Mouse (Mus musculus) midbrain, embryonic 10.5 days (tissue): ENCODE measurements around the gene Adamts13. TPM values are rescaled to one million over a fixed set of nuclear protein-coding genes. Genes with fewer than 3 reads are reported as not detected.

Experiments used
- DNase-seq: peaks from one replicate; pipeline ENCODE4 v3.0.0-alpha.2; 2017; ENCODE audit warnings: low spot score
- H3K27ac ChIP-seq: fragments of 300-500 bp; sonication (generic); replicated peaks from 2 replicates; pipeline ENCODE4 v1.5.1; 2016; ENCODE audit warnings: mild to moderate bottlenecking
- H3K27me3 ChIP-seq: fragments of 300-500 bp; sonication (generic); 2 replicates; pipeline ENCODE4 v1.6.1; 2016; ENCODE audit warnings: low read depth, mild to moderate bottlenecking; ENCODE audit not compliant: poor library complexity, severe bottlenecking
- H3K36me3 ChIP-seq: fragments of 300-500 bp; sonication (generic); 2 replicates; pipeline ENCODE4 v1.6.1; 2016; ENCODE audit warnings: mild to moderate bottlenecking, moderate library complexity
- H3K4me1 ChIP-seq: fragments of 300-500 bp; sonication (generic); 2 replicates; pipeline ENCODE4 v1.6.1; 2016
- H3K4me3 ChIP-seq: fragments of 300-500 bp; sonication (generic); 2 replicates; pipeline ENCODE4 v1.5.1; 2016; ENCODE audit warnings: mild to moderate bottlenecking, moderate library complexity
- H3K9me3 ChIP-seq: fragments of 300-500 bp; sonication (generic); replicated peaks from 2 replicates; pipeline ENCODE4 v1.6.1; 2016; ENCODE audit warnings: mild to moderate bottlenecking
- WGBS: fragments of 180-500 bp; shearing (Covaris S2); methylation state at CpG from one replicate; pipeline ENCODE4 v1.1.7; 2016; 5-methylcytosine and 5-hydroxymethylcytosine counted together
- polyA plus RNA-seq: library from polyadenylated mRNA; unstranded; fragments of >200 nt; fragmentation: Nextera tagmentation; extraction: Ambion mirVana; gene quantifications from 2 replicates; pipeline ENCODE4 v1.2.1, GENCODE M21; 2016

The Adamts13 gene
- polyA plus RNA-seq, 1 experiment from 2014 or later = not detected

DNA sequence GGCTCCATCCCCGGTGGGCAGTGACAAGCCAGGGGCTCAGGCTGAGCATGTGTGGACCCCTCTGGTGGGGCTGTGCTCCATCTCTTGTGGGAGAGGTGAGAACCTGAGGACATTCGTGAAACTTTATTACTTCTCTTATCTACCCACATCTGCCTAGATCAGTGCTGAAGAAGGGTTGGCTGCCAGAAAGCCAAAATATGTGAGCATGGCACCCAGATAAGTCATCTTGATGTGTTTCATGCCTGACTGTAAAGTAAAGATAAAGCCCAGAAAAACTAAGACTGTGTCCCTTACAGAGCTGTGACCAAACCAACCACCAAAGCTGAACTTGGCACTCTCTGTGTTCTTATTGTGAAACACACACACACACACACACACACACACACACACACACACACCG, 20.7 kb downstream of the Adamts13 start:
- H3K27ac ChIP-seq = no peak overlapping the region
- DNase-seq = no peak
- no peak overlapping the region for H3K4me3 ChIP-seq
- no peaks in the 10 kb centered on the region for H3K4me1 ChIP-seq
- 78% methylated on average over 3 of the region's 3 CpGs for WGBS
- H3K36me3 ChIP-seq = no peaks in the 10 kb centered on the region
- no peaks in the 10 kb centered on the region for H3K27me3 ChIP-seq
- H3K9me3 ChIP-seq = no peaks in the 10 kb centered on the region

DNA sequence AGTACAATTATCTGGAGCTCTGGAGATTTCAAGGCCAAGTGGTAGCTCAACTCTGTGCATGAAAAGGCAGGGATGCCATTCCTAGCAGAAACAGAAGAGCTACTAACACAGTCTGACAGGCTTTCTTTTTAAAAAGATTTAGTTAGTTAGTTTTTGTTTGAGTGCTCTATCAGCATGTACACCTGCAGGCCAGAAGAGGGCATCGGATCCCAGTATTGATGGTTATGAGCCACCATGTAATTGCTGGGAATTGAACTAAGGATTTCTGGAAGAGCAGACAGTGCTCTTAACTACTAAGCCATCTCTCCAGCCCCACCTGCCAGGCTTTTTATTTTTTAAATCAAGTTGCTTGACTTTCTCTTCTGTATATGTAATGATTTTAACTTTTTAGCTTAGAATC, 24.3 kb downstream of the Adamts13 start:
- no peak for DNase-seq
- no peaks in the 10 kb centered on the region for H3K4me1 ChIP-seq
- H3K36me3 ChIP-seq = no peaks in the 10 kb centered on the region
- WGBS = 74% methylated on average over 1 of the region's 1 CpGs
- H3K27ac ChIP-seq = no peak overlapping the region
- no peaks in the 10 kb centered on the region for H3K9me3 ChIP-seq
- H3K27me3 ChIP-seq = no peaks in the 10 kb centered on the region
- H3K4me3 ChIP-seq = no peak overlapping the region

DNA sequence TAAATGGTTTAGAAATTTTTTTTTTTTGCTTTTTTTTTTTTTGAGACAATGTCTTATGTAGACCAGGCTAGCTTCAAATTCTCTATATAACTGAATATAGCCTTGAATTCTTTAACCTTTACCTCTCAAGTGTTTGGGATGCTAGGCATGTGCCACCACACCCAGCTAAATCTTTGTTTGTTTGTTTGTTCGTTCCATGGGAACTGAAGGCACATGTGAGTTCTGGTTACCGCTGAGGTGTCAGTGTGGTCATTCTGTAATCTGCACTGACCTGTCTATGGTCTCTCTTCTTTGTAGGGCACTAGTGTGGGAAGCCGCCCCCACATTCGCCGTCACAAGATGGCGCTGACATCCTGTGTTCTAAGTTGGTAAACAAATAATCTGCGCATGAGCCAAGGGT, 24.8 kb downstream of the Adamts13 start:
- Histone ChIP-seq H3K9me3 (no peaks in the 10 kb centered on the region), H3K4me3 (no peak overlapping the region), H3K4me1 (no peaks in the 10 kb centered on the region), H3K27ac (no peak overlapping the region), H3K27me3 (no peaks in the 10 kb centered on the region), H3K36me3 (no peaks in the 10 kb centered on the region)
- WGBS = 87% methylated on average over 7 of the region's 7 CpGs
- no peak for DNase-seq

GRCm38 (mm10) chr2:27006255-27006654, 33.0 kb downstream of the Adamts13 start:
- WGBS = 77% methylated on average over 4 of the region's 4 CpGs

GRCm38 (mm10) chr2:27007701-27008100, 34.5 kb downstream of the Adamts13 start:
- H3K36me3 ChIP-seq = no peaks in the 10 kb centered on the region
- H3K4me3 ChIP-seq = no peak overlapping the region
- H3K9me3 ChIP-seq = no peaks in the 10 kb centered on the region
- H3K27ac ChIP-seq = no peak overlapping the region
- 82% methylated on average over 7 of the region's 7 CpGs for WGBS
- no peak for DNase-seq
- peaks cover 11% of the 10 kb centered on the region; the same call in 1 of the 2 replicates for H3K27me3 ChIP-seq
- peaks cover 29% of the 10 kb centered on the region for H3K4me1 ChIP-seq

More at GRCm38 (mm10) chr2:27006255-27006654, 33.0 kb downstream of the Adamts13 start:
- H3K36me3 ChIP-seq = no peaks in the 10 kb centered on the region
- H3K9me3 ChIP-seq = no peaks in the 10 kb centered on the region
- H3K27ac ChIP-seq = no peak overlapping the region
- H3K4me1 ChIP-seq = peaks cover 22% of the 10 kb centered on the region
- peaks cover 11% of the 10 kb centered on the region; the same call in 1 of the 2 replicates for H3K27me3 ChIP-seq
- no peak overlapping the region for H3K4me3 ChIP-seq
- DNase-seq = no peak

DNA sequence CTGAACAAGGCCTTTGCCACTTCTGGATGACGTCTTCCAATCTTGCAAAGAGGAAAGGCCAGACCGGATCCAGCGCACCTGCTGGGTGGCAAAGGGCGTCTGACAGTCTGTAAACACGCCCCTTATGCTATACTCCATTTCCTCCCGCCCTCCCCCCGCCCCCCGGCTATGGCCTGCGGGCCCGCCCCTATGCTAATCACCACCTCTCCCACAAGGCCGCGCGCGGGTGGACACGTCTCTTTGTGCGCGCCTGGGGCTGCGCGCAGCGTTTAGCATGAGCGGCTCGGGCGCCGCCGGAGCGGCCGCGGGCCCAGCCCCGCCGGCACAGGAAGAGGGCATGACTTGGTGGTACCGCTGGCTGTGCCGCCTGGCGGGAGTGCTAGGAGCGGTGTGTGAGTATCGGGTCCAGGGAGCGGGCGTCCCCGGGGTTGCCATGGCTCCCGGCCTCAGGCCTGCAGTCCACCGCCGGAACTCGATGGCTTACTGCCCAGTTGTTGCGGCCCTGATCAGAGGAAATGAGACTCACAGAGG, 36.6 kb downstream of the Adamts13 start, which contains the start of gene Cacfd1:
Gene Cacfd1, plus strand, starts transcription at position 213 of the 531 bp plus-strand sequence.
- H3K36me3 ChIP-seq = peaks cover 18% of the 10 kb centered on the region
- peak within 1 kb of the TSS; percentile 78 for H3K4me3 ChIP-seq
- no peaks in the 10 kb centered on the region for H3K9me3 ChIP-seq
- DNase-seq = peak; percentile 91
- WGBS = 1% methylated on average over 43 of the region's 43 CpGs
- peaks cover 29% of the 10 kb centered on the region for H3K4me1 ChIP-seq
- peak within 1 kb of the TSS; percentile 96 for H3K27ac ChIP-seq
- H3K27me3 ChIP-seq = peaks cover 11% of the 10 kb centered on the region; the same call in 1 of the 2 replicates

DNA sequence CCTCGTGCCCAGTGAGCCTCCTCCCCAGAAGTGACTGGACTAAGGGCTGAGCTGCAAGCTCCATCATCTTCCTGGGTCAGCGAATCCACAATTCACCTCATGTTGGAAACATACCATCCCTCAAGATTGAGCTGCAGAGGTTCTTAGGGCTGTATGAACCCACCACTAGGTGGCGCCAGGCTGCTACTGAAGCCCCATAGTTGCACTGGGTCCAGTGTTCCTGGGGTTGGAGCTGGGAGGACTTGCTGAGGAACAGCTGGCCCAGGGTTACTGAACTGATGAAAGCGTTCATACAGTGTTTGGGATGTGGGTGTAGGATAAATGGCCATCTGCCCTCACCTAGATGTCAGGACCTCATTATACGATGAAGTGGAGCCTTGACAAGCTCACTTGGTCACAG, 44.6 kb downstream of the Adamts13 start:
- WGBS = 58% methylated on average over 5 of the region's 5 CpGs
- H3K27ac ChIP-seq = no peak overlapping the region
- peaks cover 77% of the 10 kb centered on the region for H3K36me3 ChIP-seq
- DNase-seq = peak; percentile 73
- no peaks in the 10 kb centered on the region for H3K4me1 ChIP-seq
- no peaks in the 10 kb centered on the region for H3K9me3 ChIP-seq
- H3K4me3 ChIP-seq = no peak overlapping the region
- no peaks in the 10 kb centered on the region for H3K27me3 ChIP-seq

DNA sequence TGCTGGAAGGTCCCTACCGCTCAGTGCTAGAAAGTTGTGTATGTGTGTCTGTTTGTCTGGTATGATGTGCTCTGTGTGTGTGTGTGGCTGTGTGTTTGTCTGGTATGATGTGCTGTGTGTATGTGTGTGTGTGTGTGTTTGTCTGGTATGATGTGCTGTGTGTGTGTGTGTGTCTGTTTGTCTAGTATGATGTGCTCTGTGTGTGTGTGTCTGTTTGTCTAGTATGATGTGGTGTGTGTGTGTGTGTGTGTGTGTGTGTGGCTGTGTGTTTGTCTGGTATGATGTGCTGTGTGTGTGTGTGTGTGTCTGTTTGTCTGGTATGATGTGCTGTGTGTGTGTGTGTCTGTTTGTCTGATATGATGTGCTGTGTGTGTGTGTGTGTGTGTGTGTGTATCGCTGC, 46.3 kb downstream of the Adamts13 start:
- WGBS = 86% methylated on average over 2 of the region's 2 CpGs
- no peak overlapping the region for H3K4me3 ChIP-seq
- H3K36me3 ChIP-seq = peaks cover 61% of the 10 kb centered on the region
- H3K4me1 ChIP-seq = peaks cover 5% of the 10 kb centered on the region; the same call in 1 of the 2 replicates
- H3K27me3 ChIP-seq = no peaks in the 10 kb centered on the region
- H3K9me3 ChIP-seq = no peaks in the 10 kb centered on the region
- no peak for DNase-seq
- no peak overlapping the region for H3K27ac ChIP-seq

- Histone ChIP-seq H3K36me3 (peaks cover 46% of the 10 kb centered on the region), H3K9me3 (no peaks in the 10 kb centered on the region), H3K27me3 (no peaks in the 10 kb centered on the region), H3K27ac (no peak overlapping the region), H3K4me1 (peaks cover 5% of the 10 kb centered on the region; the same call in 1 of the 2 replicates), H3K4me3 (no peak overlapping the region)
- WGBS = 90% methylated on average over 1 of the region's 1 CpGs
- DNase-seq = no peak
Observed at GRCm38 (mm10) chr2:27021103-27021502, 47.9 kb downstream of the Adamts13 start.

DNA sequence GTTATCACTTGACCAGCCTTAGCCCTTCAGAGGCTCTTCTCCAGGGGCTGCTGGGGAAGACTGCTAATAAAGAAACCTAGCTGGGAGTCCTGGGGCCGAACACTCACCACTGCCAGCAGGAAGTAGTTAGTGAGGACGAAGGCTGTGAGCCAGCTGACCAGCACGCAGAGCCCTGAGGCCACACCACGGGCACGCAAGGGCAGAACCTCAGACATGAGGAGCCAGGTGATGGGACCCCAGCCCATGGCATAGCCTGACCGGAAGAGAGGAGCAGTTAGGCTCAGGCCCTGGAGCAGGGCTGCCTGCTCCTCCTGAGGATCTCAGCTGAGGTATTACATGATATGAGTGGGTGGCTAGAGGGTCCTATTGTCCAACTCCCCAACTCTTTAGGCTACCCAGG, 49.4 kb downstream of the Adamts13 start:
- DNase-seq = no peak
- peak overlapping the region; percentile 42; the same call in 1 of the 2 replicates for H3K27ac ChIP-seq
- H3K4me1 ChIP-seq = peaks cover 15% of the 10 kb centered on the region
- H3K9me3 ChIP-seq = no peaks in the 10 kb centered on the region
- 82% methylated on average over 6 of the region's 6 CpGs for WGBS
- no peak overlapping the region for H3K4me3 ChIP-seq
- peaks cover 12% of the 10 kb centered on the region for H3K27me3 ChIP-seq
- H3K36me3 ChIP-seq = peaks cover 30% of the 10 kb centered on the region

GRCm38 (mm10) chr2:27024136-27024535, 50.9 kb downstream of the Adamts13 start:
- Histone ChIP-seq H3K4me1 (peaks cover 23% of the 10 kb centered on the region), H3K9me3 (no peaks in the 10 kb centered on the region), H3K36me3 (peaks cover 15% of the 10 kb centered on the region), H3K27ac (no peak overlapping the region), H3K27me3 (peaks cover 22% of the 10 kb centered on the region), H3K4me3 (no peak overlapping the region)
- DNase-seq = no peak
- WGBS = 89% methylated on average over 14 of the region's 14 CpGs

DNA sequence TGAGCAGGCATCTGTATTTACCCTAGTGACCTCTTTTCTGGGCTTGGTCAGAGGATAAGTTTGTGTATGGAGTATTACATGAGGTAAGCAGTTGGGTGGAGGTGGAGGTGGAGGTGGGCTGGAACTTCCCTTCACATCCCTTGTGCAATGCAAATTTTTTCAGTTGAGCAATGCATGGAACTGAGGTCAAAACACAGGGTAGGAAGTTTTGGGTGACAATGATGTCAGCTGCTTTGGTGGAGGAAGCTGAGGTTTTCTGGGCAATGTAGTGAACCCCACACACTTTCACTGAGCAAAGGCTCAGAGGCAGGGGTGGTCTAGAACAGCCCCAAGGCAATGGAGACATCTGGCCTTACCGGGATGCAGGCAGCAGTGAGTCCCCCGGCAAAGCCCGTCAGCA, 52.3 kb downstream of the Adamts13 start:
- Histone ChIP-seq H3K4me3 (no peak overlapping the region), H3K9me3 (no peaks in the 10 kb centered on the region), H3K4me1 (peaks cover 23% of the 10 kb centered on the region), H3K27me3 (peaks cover 36% of the 10 kb centered on the region), H3K27ac (no peak overlapping the region), H3K36me3 (0 out of 2 replicates have a peak, but pooled peaks cover 4% of the 10 kb centered on the region)
- WGBS = 93% methylated on average over 3 of the region's 3 CpGs
- no peak for DNase-seq

GRCm38 (mm10) chr2:27026332-27026731, 53.1 kb downstream of the Adamts13 start:
- no peak overlapping the region for H3K27ac ChIP-seq
- 90% methylated on average over 3 of the region's 3 CpGs for WGBS
- no peak for DNase-seq
- H3K9me3 ChIP-seq = no peaks in the 10 kb centered on the region
- H3K36me3 ChIP-seq = no peaks in the 10 kb centered on the region
- peaks cover 23% of the 10 kb centered on the region for H3K4me1 ChIP-seq
- no peak overlapping the region for H3K4me3 ChIP-seq
- H3K27me3 ChIP-seq = peaks cover 37% of the 10 kb centered on the region
